In genomic region chr1:118643138-118643979, GRCm38 (mm10) we compare ENCODE assay signal across 12 mouse cellular contexts. TPM values are rescaled to one million over a fixed set of nuclear protein-coding genes. Genes with fewer than 3 reads are reported as not detected.
DNase-seq lines count a peak whose midpoint lies in the region; ATAC-seq and TF ChIP-seq lines count a peak whose summit lies in the region.
"Had no signal": no experiment of that assay in that cellular context is flagged by ENCODE, and none has a peak within 500 bp of the region (broad histone marks: within the 10 kb centered on the region; RNA-seq: fewer than 3 reads in every experiment).

No protein-coding gene starts in this region.

- no peaks in the 10 kb centered on the region for H3K27me3 ChIP-seq in liver, adult 2 months (ENCODE audit: control insufficient read depth, insufficient read depth, low read length)
- no peaks in the 10 kb centered on the region for H3K27me3 ChIP-seq in forebrain, embryonic 14.5 days (replicated peaks; ENCODE audit: control insufficient read depth, insufficient read depth, low read length)
- H3K27me3 ChIP-seq: embryonic facial prominence, embryonic 13.5 days had no signal

- WGBS in liver, adult 2 months: 70% methylated on average over 9 of the region's 9 CpGs
- 52% methylated on average over 9 of the region's 9 CpGs for WGBS in forebrain, embryonic 14.5 days

- H3K4me3 ChIP-seq in liver, adult 2 months (ENCODE audit: insufficient read depth, low read depth, low read length): no peak overlapping the region
- no peak overlapping the region for H3K4me3 ChIP-seq in forebrain, embryonic 14.5 days (ENCODE audit: low read depth, low read length)
- H3K4me3 ChIP-seq: embryonic facial prominence, embryonic 13.5 days had no signal

- H3K4me1 ChIP-seq in liver, adult 2 months (ENCODE audit: control insufficient read depth, insufficient read depth, low read length): no peaks in the 10 kb centered on the region
- H3K4me1 ChIP-seq in forebrain, embryonic 14.5 days (ENCODE audit: control insufficient read depth, insufficient read depth, low read length): no peaks in the 10 kb centered on the region
- H3K4me1 ChIP-seq: embryonic facial prominence, embryonic 13.5 days had no signal

- no peaks in the 10 kb centered on the region for H3K36me3 ChIP-seq in liver, adult 2 months (ENCODE audit: control insufficient read depth, insufficient read depth, low read length)
- no peaks in the 10 kb centered on the region for H3K36me3 ChIP-seq in forebrain, embryonic 14.5 days (ENCODE audit: control insufficient read depth, insufficient read depth, low read length)
- H3K36me3 ChIP-seq: embryonic facial prominence, embryonic 13.5 days had no signal

- DNase-seq in adrenal gland, adult 8-10 months: peak; percentile 15
- DNase-seq in adrenal gland, postnatal 4 days (ENCODE audit: low spot score in 2 of 2): no peak
- DNase-seq in liver, adult 2 months (ENCODE audit: extremely low read depth, low read depth, low spot score): peak; percentile 66
- no peak for DNase-seq in liver
- DNase-seq in kidney, postnatal 36 days: peak; percentile 71 to 89
- peak; percentile 93 for DNase-seq in skeletal muscle tissue, adult 2 months (ENCODE audit: low read depth, low spot score)
- DNase-seq in forebrain, embryonic 14.5 days (ENCODE audit: low spot score): no peak
- no peak for DNase-seq in frontal cortex, adult 2 months (ENCODE audit: extremely low spot score in 1 of 2, low spot score in 1 of 2)
- DNase-seq: cerebellum, postnatal 10 days; layer of hippocampus, postnatal 36 days had no signal

- no peak overlapping the region for H3K4me2 ChIP-seq in forebrain, embryonic 14.5 days (ENCODE audit: low read length)
- H3K4me2 ChIP-seq: embryonic facial prominence, embryonic 13.5 days had no signal

- no peaks in the 10 kb centered on the region for H3K79me2 ChIP-seq in liver, adult 2 months (ENCODE audit: control insufficient read depth, insufficient read depth, low read length)

- no peak for TF ChIP-seq POLR2A in liver, adult 2 months (IDR thresholded peaks at IDR 0.05; ENCODE audit: extremely low read depth, insufficient read depth, low read length)

- no peak for TF ChIP-seq CTCF in liver, adult 2 months (IDR thresholded peaks at IDR 0.05; ENCODE audit: low read depth, low read length)

- no peak for ATAC-seq in forebrain, embryonic 14.5 days

- no peaks in the 10 kb centered on the region for H3K9me3 ChIP-seq in forebrain, embryonic 14.5 days (replicated peaks; ENCODE audit: control insufficient read depth, low read length)
- H3K9me3 ChIP-seq: embryonic facial prominence, embryonic 13.5 days had no signal

- no peak overlapping the region for H3K9ac ChIP-seq in liver, adult 2 months (ENCODE audit: low read depth, low read length)
- H3K9ac ChIP-seq in forebrain, embryonic 14.5 days (ENCODE audit: low read length): no peak overlapping the region
- H3K9ac ChIP-seq: embryonic facial prominence, embryonic 13.5 days had no signal

- H3K27ac ChIP-seq in liver, adult 2 months (replicated peaks; ENCODE audit: insufficient read depth, low read depth, low read length): no peak overlapping the region
- no peak overlapping the region for H3K27ac ChIP-seq in forebrain, embryonic 14.5 days (ENCODE audit: low read depth, low read length)
- H3K27ac ChIP-seq: embryonic facial prominence, embryonic 13.5 days had no signal

RNA-seq across cellular contexts. Expression of gene Tfcp2l1, which starts 15.6 kb away (rescaled TPM):
- 1 to 10 TPM in 3 of 4 experiments, under 1 TPM in 1; 0.70 to 3.0 (median 1.7) TPM for total RNA-seq in adrenal gland, adult 8-10 months (2022)
- total RNA-seq in adrenal gland, postnatal 4 days (2021): 10 to 100 TPM in 1 of 2 experiments, 1 to 10 TPM in 1; 1.9 to 24.2 TPM
- total RNA-seq in liver, adult 2 months (2014; rRNA removed): 1.6 and 3.6 TPM in 2 replicates
- 2.5 and 3.3 TPM in 2 replicates for polyA plus RNA-seq in liver, adult 2 months (2012; rRNA removed)
- polyA plus RNA-seq in forebrain, embryonic 14.5 days (2014; fragmentation: Nextera tagmentation; extraction: Ambion mirVana): 0.29 and 0.80 TPM in 2 replicates
- 2.8 and 2.9 TPM in 2 replicates for polyA plus RNA-seq in frontal cortex, adult 2 months (2012; rRNA removed)
- total RNA-seq: megakaryocyte-erythroid progenitor cell, adult 5-6 weeks had no signal

Comparison
In these comparisons a context has a peak if more than half of its experiments do, and no peak if none do; other contexts are left out.
1. DNase-seq: peak in adrenal gland, adult 8-10 months (single experiment), liver, adult 2 months (single experiment), kidney, postnatal 36 days (2 of 2) and skeletal muscle tissue, adult 2 months (single experiment); none in adrenal gland, postnatal 4 days (0 of 2), liver (single experiment), forebrain, embryonic 14.5 days (single experiment) and frontal cortex, adult 2 months (0 of 2).